Mouse (Mus musculus) thymus, adult 2 months (tissue): ENCODE measurements around the gene Dab2ip. TPM values are rescaled to one million over a fixed set of nuclear protein-coding genes. Genes with fewer than 3 reads are reported as not detected.

Source experiments
- DNase-seq: peaks from one replicate; pipeline ENCODE4 v3.0.0; 2021
- H3K27ac ChIP-seq: fragments of 200-500 bp; 2 replicates; pipeline ENCODE4 v1.5.1; 2012; ENCODE audit warnings: low read length, control low read depth; ENCODE audit not compliant: control insufficient read depth, insufficient read depth
- H3K27me3 ChIP-seq: fragments of 200-500 bp; 2 replicates; pipeline ENCODE4 v1.6.1; 2012; ENCODE audit warnings: mild to moderate bottlenecking, low read length, moderate library complexity, mixed read lengths; ENCODE audit not compliant: control insufficient read depth, insufficient read depth
- H3K36me3 ChIP-seq: fragments of 200-500 bp; 2 replicates; pipeline ENCODE4 v1.6.1; 2012; ENCODE audit warnings: mild to moderate bottlenecking, low read length, moderate library complexity; ENCODE audit not compliant: control insufficient read depth, insufficient read depth
- H3K4me1 ChIP-seq: fragments of 200-500 bp; replicated peaks from 2 replicates; pipeline ENCODE4 v1.6.1; 2012; ENCODE audit warnings: low read length; ENCODE audit not compliant: control insufficient read depth, insufficient read depth
- H3K4me3 ChIP-seq: fragments of 200-500 bp; 2 replicates; pipeline ENCODE4 v1.5.1; 2012; ENCODE audit warnings: mild to moderate bottlenecking, low read length, control low read depth, moderate library complexity; ENCODE audit not compliant: control insufficient read depth, insufficient read depth
- CTCF ChIP-seq: fragments of 200-500 bp; IDR thresholded peaks from 2 replicates; pipeline ENCODE4 v1.5.1; 2012; ENCODE audit warnings: mild to moderate bottlenecking, control low read depth, low read length, moderate library complexity, borderline replicate concordance; ENCODE audit not compliant: control insufficient read depth, poor library complexity, insufficient read depth; ENCODE audit errors: extremely low read depth
- POLR2A ChIP-seq: fragments of 200-500 bp; IDR thresholded peaks from 2 replicates; pipeline ENCODE4 v1.6.1; 2012; ENCODE audit warnings: mild to moderate bottlenecking, low read length, control low read depth, moderate library complexity; ENCODE audit not compliant: control insufficient read depth, poor library complexity, insufficient read depth; ENCODE audit errors: extremely low read depth
- whole genome bisulfite sequencing: fragments of 180-500 bp; shearing (Covaris S2); methylation state at CpG from one replicate; pipeline ENCODE4 v1.1.7; 2018; 5-methylcytosine and 5-hydroxymethylcytosine counted together
- polyA plus RNA-seq: library from polyadenylated mRNA; depleted of rRNA; stranded (reverse); fragments of >200 nt; gene quantifications from 2 replicates; pipeline ENCODE4 v1.2.3, GENCODE M21; 2012

The Dab2ip gene
- polyA plus RNA-seq, 1 experiment: 36.2 TPM

- no peak for DNase-seq
- Histone ChIP-seq H3K27ac (no peak overlapping the region), H3K27me3 (no peaks in the 10 kb centered on the region), H3K4me1 (no peaks in the 10 kb centered on the region), H3K4me3 (no peak overlapping the region), H3K36me3 (no peaks in the 10 kb centered on the region)
- WGBS: 93% methylated on average over 13 of the region's 13 CpGs
- TF ChIP-seq POLR2A (no peak), CTCF (no peak)
Measured at GRCm38 (mm10) chr2:35637880-35638535, 79.9 kb downstream of the Dab2ip start.

- Histone ChIP-seq H3K4me3 (no peak overlapping the region), H3K27ac (no peak overlapping the region), H3K27me3 (no peaks in the 10 kb centered on the region), H3K4me1 (no peaks in the 10 kb centered on the region), H3K36me3 (no peaks in the 10 kb centered on the region)
- 86% methylated on average over 2 of the region's 2 CpGs for WGBS
- no peak for TF ChIP-seq POLR2A
- TF ChIP-seq CTCF: no peak
- no peak for DNase-seq
Measured at GRCm38 (mm10) chr2:35639799-35640198, 81.7 kb downstream of the Dab2ip start.

- DNase-seq: no peak
- no peak overlapping the region for H3K4me3 ChIP-seq
- H3K27me3 ChIP-seq: no peaks in the 10 kb centered on the region
- WGBS: 89% methylated on average over 13 of the region's 13 CpGs
- no peaks in the 10 kb centered on the region for H3K36me3 ChIP-seq
- H3K27ac ChIP-seq: no peak overlapping the region
- no peaks in the 10 kb centered on the region for H3K4me1 ChIP-seq
- TF ChIP-seq POLR2A: no peak
- TF ChIP-seq CTCF: no peak
Measured at GRCm38 (mm10) chr2:35640576-35640975, 82.5 kb downstream of the Dab2ip start.

- no peaks in the 10 kb centered on the region for H3K4me1 ChIP-seq
- no peak overlapping the region for H3K27ac ChIP-seq
- no peaks in the 10 kb centered on the region for H3K27me3 ChIP-seq
- no peak overlapping the region for H3K4me3 ChIP-seq
- no peak for TF ChIP-seq POLR2A
- TF ChIP-seq CTCF: no peak
- no peak for DNase-seq
- 89% methylated on average over 7 of the region's 7 CpGs for WGBS
- H3K36me3 ChIP-seq: no peaks in the 10 kb centered on the region
Measured at GRCm38 (mm10) chr2:35642224-35642623, 84.2 kb downstream of the Dab2ip start.

- no peak for DNase-seq
- Histone ChIP-seq H3K27ac (no peak overlapping the region), H3K27me3 (no peaks in the 10 kb centered on the region; the same call in 1 of the 2 replicates), H3K4me1 (no peaks in the 10 kb centered on the region), H3K4me3 (no peak overlapping the region), H3K36me3 (no peaks in the 10 kb centered on the region)
- 79% methylated on average over 8 of the region's 8 CpGs for WGBS
- no peak for TF ChIP-seq CTCF
- no peak for TF ChIP-seq POLR2A
Measured at GRCm38 (mm10) chr2:35646553-35646952, 88.5 kb downstream of the Dab2ip start.

- Histone ChIP-seq H3K4me1 (no peaks in the 10 kb centered on the region; the same call in 1 of the 2 replicates), H3K27ac (no peak overlapping the region), H3K4me3 (no peak overlapping the region), H3K27me3 (no peaks in the 10 kb centered on the region; the same call in 1 of the 2 replicates), H3K36me3 (no peaks in the 10 kb centered on the region)
- 41% methylated on average over 4 of the region's 4 CpGs for WGBS
- DNase-seq: peak; percentile 85
- TF ChIP-seq CTCF: peak; percentile 84; the same call in 1 of the 2 replicates
- TF ChIP-seq POLR2A: no peak
Measured at GRCm38 (mm10) chr2:35649708-35650107, 91.6 kb downstream of the Dab2ip start.
